Comparison of ENCODE assay signal across 11 mouse cellular contexts in the genomic region with DNA sequence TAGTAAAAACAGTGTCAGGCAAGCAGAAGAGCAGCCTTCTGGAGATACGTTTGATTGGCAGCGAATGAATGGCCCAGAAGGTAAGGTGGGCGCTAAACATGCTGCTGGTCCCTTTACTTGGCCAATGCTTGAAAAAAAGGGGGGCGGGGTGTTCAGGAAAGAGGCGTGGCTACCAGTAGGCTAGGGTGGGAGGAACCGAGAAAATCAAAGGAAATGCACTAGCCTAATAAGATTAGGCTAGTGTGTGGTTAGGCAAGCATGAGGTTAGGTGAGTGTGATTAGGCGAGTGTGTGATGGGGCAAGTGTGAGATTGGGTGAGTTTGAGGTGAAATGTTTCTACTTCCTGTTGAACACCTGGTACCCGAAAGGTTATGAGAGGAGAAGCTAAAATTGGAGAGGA. TPM values are rescaled to one million over a fixed set of nuclear protein-coding genes. Genes with fewer than 3 reads are reported as not detected.
DNase-seq lines count a peak whose midpoint lies in the region; ATAC-seq and TF ChIP-seq lines count a peak whose summit lies in the region.
"Had no signal": no experiment of that assay in that cellular context is flagged by ENCODE, and none has a peak within 500 bp of the region (broad histone marks: within the 10 kb centered on the region; RNA-seq: fewer than 3 reads in every experiment).

A gene (plus strand): TSS at position 11 of the 400 bp plus-strand sequence.

- H3K27ac ChIP-seq in neural tube, embryonic 11.5 days (ENCODE audit: low read depth, low read length): no peak within 1 kb of the TSS
- no peak within 1 kb of the TSS for H3K27ac ChIP-seq in forebrain, postnatal 0 days (ENCODE audit: low read depth, low read length)
- no peak within 1 kb of the TSS for H3K27ac ChIP-seq in neural tube, embryonic 15.5 days (replicated peaks)
- H3K27ac ChIP-seq: kidney, embryonic 15.5 days; liver, embryonic 15.5 days had no signal

- H3K27me3 ChIP-seq in neural tube, embryonic 11.5 days (ENCODE audit: control insufficient read depth, insufficient read depth, low read length): no peaks in the 10 kb centered on the region
- no peaks in the 10 kb centered on the region for H3K27me3 ChIP-seq in forebrain, postnatal 0 days (ENCODE audit: insufficient read depth, low read length)
- no peaks in the 10 kb centered on the region for H3K27me3 ChIP-seq in neural tube, embryonic 15.5 days (replicated peaks)
- H3K27me3 ChIP-seq: kidney, embryonic 15.5 days; liver, embryonic 15.5 days had no signal

- no peak within 1 kb of the TSS for H3K9ac ChIP-seq in neural tube, embryonic 11.5 days (ENCODE audit: low read length)
- no peak within 1 kb of the TSS for H3K9ac ChIP-seq in forebrain, postnatal 0 days
- H3K9ac ChIP-seq in neural tube, embryonic 15.5 days (replicated peaks): no peak within 1 kb of the TSS
- H3K9ac ChIP-seq: kidney, embryonic 15.5 days; liver, embryonic 15.5 days had no signal

- no peak within 1 kb of the TSS for H3K4me2 ChIP-seq in neural tube, embryonic 11.5 days (ENCODE audit: low read depth)
- H3K4me2 ChIP-seq in forebrain, postnatal 0 days (ENCODE audit: low read depth): no peak within 1 kb of the TSS
- no peak within 1 kb of the TSS for H3K4me2 ChIP-seq in neural tube, embryonic 15.5 days
- H3K4me2 ChIP-seq: kidney, embryonic 15.5 days; liver, embryonic 15.5 days had no signal

- no peak for ATAC-seq in neural tube, embryonic 11.5 days (ENCODE audit: insufficient read depth, low FRiP score, low TSS enrichment)
- ATAC-seq in forebrain, postnatal 0 days: no peak
- ATAC-seq in neural tube, embryonic 15.5 days (ENCODE audit: low FRiP score): no peak

- TF ChIP-seq CTCF in forebrain, postnatal 0 days (IDR thresholded peaks at IDR 0.05; ENCODE audit: low read depth): no peak

- intact Hi-C loops in left cerebral cortex, postnatal 10 days (cut with DNase I): no loop called here

- WGBS in neural tube, embryonic 11.5 days: 70% methylated on average over 8 of the region's 8 CpGs
- 66% methylated on average over 8 of the region's 8 CpGs for WGBS in forebrain, postnatal 0 days
- WGBS in neural tube, embryonic 15.5 days: 72% methylated on average over 8 of the region's 8 CpGs

- H3K4me3 ChIP-seq in neural tube, embryonic 11.5 days (ENCODE audit: low read depth, low read length): no peak within 1 kb of the TSS
- no peak within 1 kb of the TSS for H3K4me3 ChIP-seq in forebrain, postnatal 0 days (ENCODE audit: low read depth, low read length)
- H3K4me3 ChIP-seq in neural tube, embryonic 15.5 days (replicated peaks): no peak within 1 kb of the TSS
- H3K4me3 ChIP-seq: kidney, embryonic 15.5 days; liver, embryonic 15.5 days had no signal

- H3K36me3 ChIP-seq in neural tube, embryonic 11.5 days (ENCODE audit: control insufficient read depth, insufficient read depth, low read length): no peaks in the 10 kb centered on the region
- no peaks in the 10 kb centered on the region for H3K36me3 ChIP-seq in forebrain, postnatal 0 days (ENCODE audit: insufficient read depth)
- no peaks in the 10 kb centered on the region for H3K36me3 ChIP-seq in neural tube, embryonic 15.5 days
- H3K36me3 ChIP-seq: kidney, embryonic 15.5 days; liver, embryonic 15.5 days had no signal

- DNase-seq in neural tube, embryonic 11.5 days (ENCODE audit: low spot score): no peak
- DNase-seq in neural tube, embryonic 10.5 days (ENCODE audit: extremely low spot score, low spot score): no peak
- no peak for DNase-seq in forebrain, postnatal 0 days
- DNase-seq in left cerebral cortex, postnatal 10 days (ENCODE audit: extremely low spot score in 1 of 2, low spot score in 2 of 2): no peak
- DNase-seq in kidney, postnatal 25 days: no peak
- DNase-seq in thymus, postnatal 0 days (ENCODE audit: low spot score): no peak
- no peak for DNase-seq in urinary bladder, postnatal 25 days (ENCODE audit: low spot score)
- DNase-seq: cerebellum, adult 11 months had no signal

- H3K9me3 ChIP-seq in neural tube, embryonic 11.5 days (ENCODE audit: control insufficient read depth, low read length): no peaks in the 10 kb centered on the region
- no peaks in the 10 kb centered on the region for H3K9me3 ChIP-seq in forebrain, postnatal 0 days (ENCODE audit: low read length)
- no peaks in the 10 kb centered on the region for H3K9me3 ChIP-seq in neural tube, embryonic 15.5 days (replicated peaks)
- H3K9me3 ChIP-seq: kidney, embryonic 15.5 days; liver, embryonic 15.5 days had no signal

- H3K4me1 ChIP-seq in neural tube, embryonic 11.5 days (ENCODE audit: control insufficient read depth, insufficient read depth, low read length): no peaks in the 10 kb centered on the region
- no peaks in the 10 kb centered on the region for H3K4me1 ChIP-seq in forebrain, postnatal 0 days (ENCODE audit: insufficient read depth)
- H3K4me1 ChIP-seq in neural tube, embryonic 15.5 days: no peaks in the 10 kb centered on the region
- H3K4me1 ChIP-seq: kidney, embryonic 15.5 days; liver, embryonic 15.5 days had no signal

RNA-seq across cellular contexts. Expression of the gene that starts here (rescaled TPM):
- polyA plus RNA-seq in neural tube, embryonic 11.5 days (2014; fragmentation: Nextera tagmentation; extraction: Ambion mirVana): 18.0 and 20.0 TPM in 2 replicates
- 61.4 and 62.0 TPM in 2 replicates for total RNA-seq in forebrain, postnatal 0 days (2014; rRNA removed)
- 36.7 and 59.4 TPM in 2 replicates for polyA plus RNA-seq in forebrain, postnatal 0 days (2015; fragmentation: Nextera tagmentation; extraction: Ambion mirVana)
- 100 to 1,000 TPM; 279 to 302 TPM for total RNA-seq in left cerebral cortex, postnatal 10 days (2021)
- 69.0 and 78.3 TPM in 2 replicates for polyA plus RNA-seq in neural tube, embryonic 15.5 days (2015; fragmentation: Nextera tagmentation; extraction: Ambion mirVana)
- 2.7 and 3.2 TPM in 2 replicates for polyA plus RNA-seq in thymus, postnatal 0 days (2015; fragmentation: Nextera tagmentation; extraction: Ambion mirVana)
